Mouse (Mus musculus): ENCODE results near the gene Sun1. TPM values are rescaled to one million over a fixed set of nuclear protein-coding genes. Genes with fewer than 3 reads are reported as not detected.
A peak's percentile ranks its signal among the peaks of the same experiment; 100 is the strongest.

Sun1 gene
- polyA plus RNA-seq, 1 experiment from 2014 or later, result 43.9 TPM

GRCm38 (mm10) chr5:139232083-139232482, 31.6 kb downstream of the Sun1 start:
- Histone ChIP-seq H3K27ac (no peak overlapping the region), H3K4me1 (no peaks in the 10 kb centered on the region), H3K4me3 (no peak overlapping the region), H3K9ac (no peak overlapping the region), H3K36me3 (ENCODE audit: poor library complexity, severe bottlenecking) (peaks cover 91% of the 10 kb centered on the region), H3K27me3 (no peaks in the 10 kb centered on the region), H3K4me2 (no peak overlapping the region), H3K9me3 (replicated peaks) (no peaks in the 10 kb centered on the region)
- ATAC-seq, result no peak
- 77% methylated on average over 3 of the region's 3 CpGs for WGBS

- WGBS, result 90% methylated on average over 4 of the region's 4 CpGs
- peaks cover 91% of the 10 kb centered on the region for H3K36me3 ChIP-seq (ENCODE audit: poor library complexity, severe bottlenecking)
- ATAC-seq, result no peak
Measured at GRCm38 (mm10) chr5:139234423-139234822, 34.0 kb downstream of the Sun1 start.

GRCm38 (mm10) chr5:139237436-139237835, 37.0 kb downstream of the Sun1 start:
- Histone ChIP-seq H3K27ac (no peak overlapping the region), H3K27me3 (no peaks in the 10 kb centered on the region), H3K4me3 (no peak overlapping the region), H3K4me2 (no peak overlapping the region), H3K4me1 (no peaks in the 10 kb centered on the region), H3K36me3 (ENCODE audit: poor library complexity, severe bottlenecking) (peaks cover 99% of the 10 kb centered on the region), H3K9ac (no peak overlapping the region), H3K9me3 (replicated peaks) (no peaks in the 10 kb centered on the region)
- no peak for ATAC-seq
- WGBS, result 92% methylated on average over 4 of the region's 4 CpGs

More at GRCm38 (mm10) chr5:139234423-139234822, 34.0 kb downstream of the Sun1 start:
- H3K4me3 ChIP-seq, result no peak overlapping the region
- no peak overlapping the region for H3K27ac ChIP-seq
- H3K9me3 ChIP-seq (replicated peaks), result no peaks in the 10 kb centered on the region
- no peak overlapping the region for H3K9ac ChIP-seq
- no peaks in the 10 kb centered on the region for H3K4me1 ChIP-seq
- no peak overlapping the region for H3K4me2 ChIP-seq
- no peaks in the 10 kb centered on the region for H3K27me3 ChIP-seq

- no peak overlapping the region for H3K4me2 ChIP-seq
- H3K4me1 ChIP-seq, result no peaks in the 10 kb centered on the region
- H3K4me3 ChIP-seq, result no peak overlapping the region
- no peaks in the 10 kb centered on the region for H3K27me3 ChIP-seq
- peaks cover 99% of the 10 kb centered on the region for H3K36me3 ChIP-seq (ENCODE audit: poor library complexity, severe bottlenecking)
- ATAC-seq, result no peak
- no peak overlapping the region for H3K9ac ChIP-seq
- WGBS, result 92% methylated on average over 15 of the region's 15 CpGs
- H3K27ac ChIP-seq, result no peak overlapping the region
- no peaks in the 10 kb centered on the region for H3K9me3 ChIP-seq (replicated peaks)
Measured at GRCm38 (mm10) chr5:139241022-139241761, 40.8 kb downstream of the Sun1 start.

- H3K27me3 ChIP-seq, result no peaks in the 10 kb centered on the region
- H3K36me3 ChIP-seq (ENCODE audit: poor library complexity, severe bottlenecking), result peaks cover 99% of the 10 kb centered on the region
- no peaks in the 10 kb centered on the region for H3K4me1 ChIP-seq
- no peak overlapping the region for H3K4me3 ChIP-seq
- H3K4me2 ChIP-seq, result no peak overlapping the region
- no peaks in the 10 kb centered on the region for H3K9me3 ChIP-seq (replicated peaks)
- 79% methylated on average over 1 of the region's 1 CpGs for WGBS
- H3K27ac ChIP-seq, result no peak overlapping the region
- no peak for ATAC-seq
- H3K9ac ChIP-seq, result no peak overlapping the region
Measured at GRCm38 (mm10) chr5:139243384-139243783, 42.9 kb downstream of the Sun1 start.

DNA sequence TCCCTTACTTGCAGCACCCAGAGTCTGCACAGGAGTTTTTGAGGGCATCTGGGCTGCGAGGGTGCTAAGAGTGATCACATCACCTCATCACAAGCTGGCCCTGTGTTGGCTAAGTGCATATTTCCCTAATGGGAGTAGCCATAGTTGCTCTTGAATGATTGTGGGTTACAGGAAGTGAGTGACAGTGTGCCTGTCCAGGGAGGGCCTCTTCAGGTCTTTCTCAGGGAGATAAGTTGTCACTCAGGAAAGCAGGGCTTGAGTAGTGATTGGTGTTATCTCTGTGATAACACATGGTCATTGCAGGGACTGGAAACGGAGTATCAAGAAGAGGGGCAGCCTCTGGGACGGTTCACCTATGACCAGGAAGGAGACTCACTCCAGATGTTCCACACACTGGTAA, 47.3 kb downstream of the Sun1 start:
- 89% methylated on average over 3 of the region's 3 CpGs for WGBS

GRCm38 (mm10) chr5:139248846-139249245, 48.4 kb downstream of the Sun1 start:
- Histone ChIP-seq H3K27me3 (no peaks in the 10 kb centered on the region), H3K4me1 (peaks cover 16% of the 10 kb centered on the region), H3K27ac (no peak overlapping the region), H3K9ac (no peak overlapping the region), H3K4me3 (no peak overlapping the region), H3K9me3 (replicated peaks) (no peaks in the 10 kb centered on the region), H3K36me3 (ENCODE audit: poor library complexity, severe bottlenecking) (peaks cover 68% of the 10 kb centered on the region), H3K4me2 (no peak overlapping the region)
- no peak for ATAC-seq
- 86% methylated on average over 3 of the region's 3 CpGs for WGBS

More for the DNA sequence above, 47.3 kb downstream of the Sun1 start:
- H3K4me1 ChIP-seq, result peaks cover 5% of the 10 kb centered on the region
- peaks cover 78% of the 10 kb centered on the region for H3K36me3 ChIP-seq (ENCODE audit: poor library complexity, severe bottlenecking)
- ATAC-seq, result no peak
- no peak overlapping the region for H3K4me2 ChIP-seq
- no peaks in the 10 kb centered on the region for H3K9me3 ChIP-seq (replicated peaks)
- H3K9ac ChIP-seq, result no peak overlapping the region
- H3K27me3 ChIP-seq, result no peaks in the 10 kb centered on the region
- H3K27ac ChIP-seq, result no peak overlapping the region
- H3K4me3 ChIP-seq, result no peak overlapping the region

GRCm38 (mm10) chr5:139251279-139251678, 50.8 kb downstream of the Sun1 start:
- 87% methylated on average over 7 of the region's 7 CpGs for WGBS
- H3K27me3 ChIP-seq, result no peaks in the 10 kb centered on the region
- peak overlapping the region; percentile 84 for H3K4me3 ChIP-seq
- ATAC-seq, result no peak
- H3K27ac ChIP-seq, result peak overlapping the region; percentile 71; the same call in 1 of the 2 replicates
- H3K9ac ChIP-seq, result peak overlapping the region; percentile 75
- peaks cover 49% of the 10 kb centered on the region for H3K36me3 ChIP-seq (ENCODE audit: poor library complexity, severe bottlenecking)
- H3K9me3 ChIP-seq (replicated peaks), result no peaks in the 10 kb centered on the region
- H3K4me2 ChIP-seq, result peak overlapping the region; percentile 97
- peaks cover 30% of the 10 kb centered on the region for H3K4me1 ChIP-seq

GRCm38 (mm10) chr5:139251736-139252080, 51.3 kb downstream of the Sun1 start:
- peak; percentile 52 for ATAC-seq
- peaks cover 30% of the 10 kb centered on the region for H3K4me1 ChIP-seq
- peak overlapping the region; percentile 71 for H3K27ac ChIP-seq
- H3K4me3 ChIP-seq, result peak overlapping the region; percentile 84
- peaks cover 45% of the 10 kb centered on the region for H3K36me3 ChIP-seq (ENCODE audit: poor library complexity, severe bottlenecking)
- peak overlapping the region; percentile 75 for H3K9ac ChIP-seq
- no peaks in the 10 kb centered on the region for H3K9me3 ChIP-seq (replicated peaks)
- WGBS, result under 1% methylated on average over 8 of the region's 8 CpGs
- no peaks in the 10 kb centered on the region for H3K27me3 ChIP-seq
- H3K4me2 ChIP-seq, result peak overlapping the region; percentile 97

GRCm38 (mm10) chr5:139252081-139252909, 51.9 kb downstream of the Sun1 start, which contains the start of gene Get4:
Get4 (plus strand) TSS chr5:139252324.
- Histone ChIP-seq H3K4me2 (peak within 1 kb of the TSS; percentile 97), H3K9ac (peak within 1 kb of the TSS; percentile 90), H3K27me3 (no peaks in the 10 kb centered on the region), H3K36me3 (ENCODE audit: poor library complexity, severe bottlenecking) (peaks cover 43% of the 10 kb centered on the region), H3K4me1 (peaks cover 35% of the 10 kb centered on the region), H3K27ac (peak within 1 kb of the TSS; percentile 82), H3K9me3 (replicated peaks) (no peaks in the 10 kb centered on the region), H3K4me3 (peak within 1 kb of the TSS; percentile 84)
- ATAC-seq, result peak; percentile 96
- under 1% methylated on average over 48 of the region's 90 CpGs for whole genome bisulfite sequencing

DNA sequence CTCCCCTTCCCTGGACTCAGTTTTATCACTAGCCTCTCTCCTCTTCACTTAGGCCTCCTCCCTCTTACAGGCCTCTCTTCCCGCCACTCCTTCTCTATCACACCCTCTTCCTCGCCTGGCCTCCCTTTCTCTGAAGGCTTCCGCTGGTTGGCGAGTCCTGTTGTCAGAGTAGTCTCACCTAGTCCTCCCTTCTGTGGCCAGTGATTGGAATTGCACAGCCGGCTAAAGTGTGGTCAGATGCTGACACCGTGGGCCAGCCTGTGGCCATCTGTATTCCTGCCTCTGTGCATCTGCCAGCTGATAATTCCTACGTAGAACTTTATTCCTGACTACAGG, 52.4 kb downstream of the Sun1 start:
- under 1% methylated on average over 7 of the region's 7 CpGs for WGBS
- Histone ChIP-seq H3K4me3 (peak overlapping the region; percentile 84), H3K27me3 (no peaks in the 10 kb centered on the region), H3K4me1 (peaks cover 39% of the 10 kb centered on the region), H3K4me2 (peak overlapping the region; percentile 97), H3K9ac (peak overlapping the region; percentile 90), H3K27ac (peak overlapping the region; percentile 82), H3K9me3 (replicated peaks) (no peaks in the 10 kb centered on the region), H3K36me3 (ENCODE audit: poor library complexity, severe bottlenecking) (peaks cover 39% of the 10 kb centered on the region)
- peak; percentile 14 for ATAC-seq

DNA sequence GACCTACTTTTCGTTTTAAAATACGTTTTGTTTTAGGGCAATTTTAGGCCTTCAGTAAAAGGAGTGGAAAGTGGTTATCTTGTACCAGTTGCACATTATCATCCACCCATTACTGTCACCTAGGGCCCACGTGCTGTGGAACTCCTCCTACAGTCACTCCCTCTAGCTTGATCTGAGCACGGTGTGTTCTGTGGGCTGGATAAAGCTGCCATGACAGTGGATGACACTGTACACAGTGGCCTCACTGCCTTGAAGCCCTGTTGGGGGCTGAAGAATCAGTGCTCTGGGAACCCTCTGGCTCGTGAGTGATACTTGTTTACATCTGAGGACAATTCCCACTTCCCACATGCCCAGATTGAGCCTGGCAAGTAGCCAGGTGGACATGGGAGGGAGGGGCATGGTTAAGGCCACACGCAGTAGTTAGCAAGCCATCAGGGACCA, 52.9 kb downstream of the Sun1 start:
- Histone ChIP-seq H3K9ac (peak overlapping the region; percentile 90), H3K27ac (peak overlapping the region; percentile 82), H3K4me3 (peak overlapping the region; percentile 84), H3K4me2 (peak overlapping the region; percentile 97), H3K27me3 (no peaks in the 10 kb centered on the region), H3K9me3 (replicated peaks) (no peaks in the 10 kb centered on the region), H3K4me1 (peaks cover 39% of the 10 kb centered on the region), H3K36me3 (ENCODE audit: poor library complexity, severe bottlenecking) (peaks cover 34% of the 10 kb centered on the region)
- no peak for ATAC-seq
- WGBS, result 8% methylated on average over 6 of the region's 6 CpGs
